Mouse (Mus musculus): ENCODE data around the gene Serpinb7. TPM values are rescaled to one million over a fixed set of nuclear protein-coding genes. Genes with fewer than 3 reads are reported as not detected.

Serpinb7 gene
- total and polyA plus RNA-seq, 3 experiments: 0.17 to 0.20 TPM; not detected in 1

DNA sequence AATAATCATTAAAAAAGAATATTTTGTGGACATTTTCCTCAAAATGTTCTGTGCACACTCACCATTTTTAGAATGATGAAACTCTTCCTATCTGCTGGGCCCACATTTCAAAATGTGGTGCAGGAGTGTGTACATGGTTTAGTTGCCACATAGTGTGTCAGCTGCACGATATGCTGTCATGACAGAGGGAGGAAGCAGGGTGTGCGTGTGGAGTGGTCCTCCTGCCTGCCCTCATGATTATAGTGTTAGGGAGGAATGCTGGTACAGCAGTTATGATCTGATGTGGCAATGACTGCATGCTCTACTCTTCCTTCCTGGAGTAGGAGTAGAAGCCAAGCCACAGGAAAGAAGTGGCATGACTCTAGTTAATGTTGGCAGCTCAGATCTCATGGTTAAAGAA, 97.3 kb downstream of the Serpinb7 start:
- Histone ChIP-seq H3K27me3 (replicated peaks) (no peaks in the 10 kb centered on the region), H3K9ac (ENCODE audit: insufficient read depth, low read depth) (no peak overlapping the region), H3K9me3 (replicated peaks; ENCODE audit: low read length) (no peaks in the 10 kb centered on the region), H3K4me3 (replicated peaks in 1 of 3; ENCODE audit: low read depth in 2 of 3, low read length in 2 of 3, poor library complexity in 1 of 3) (no peak overlapping the region), H3K36me3 (replicated peaks in 1 of 2; ENCODE audit: control insufficient read depth in 1 of 2, insufficient read depth in 1 of 2, low read length in 1 of 2) (no peaks in the 10 kb centered on the region), H3K4me2 (ENCODE audit: insufficient read depth, low read depth, poor library complexity, severe bottlenecking) (no peak overlapping the region), H3K4me1 (ENCODE audit: control insufficient read depth in 1 of 2, insufficient read depth in 2 of 2) (no peaks in the 10 kb centered on the region; a peak in 1 of 4 replicates), H3K79me2 (replicated peaks; ENCODE audit: control insufficient read depth, extremely low read depth, insufficient read depth, poor library complexity, severe bottlenecking) (no peaks in the 10 kb centered on the region), H3K27ac (ENCODE audit: insufficient read depth, low read depth) (no peak overlapping the region)
- in situ Hi-C loops (cut with MboI; ENCODE audit: low pct_ligation_motif_present, low pct_unique_long_range_greater_than_20kb, low sequenced_read_pairs): no loop called here
- dilution Hi-C loops (cut with MboI; ENCODE audit: extremely low pct_ligation_motif_present, extremely low pct_unique_long_range_greater_than_20kb, low sequenced_read_pairs): no loop called here
- DNase-seq (ENCODE audit: extremely low read depth): no peak
- TF ChIP-seq MXI1 (IDR thresholded peaks at IDR 0.05; ENCODE audit: low read depth, low read length) (no peak), KAT2A (IDR thresholded peaks at IDR 0.05; ENCODE audit: insufficient replicate concordance, low read length) (no peak), MAZ (IDR thresholded peaks at IDR 0.05; ENCODE audit: low read depth, low read length) (no peak), BHLHE40 (IDR thresholded peaks at IDR 0.05; ENCODE audit: low read depth, low read length) (no peak), ELF1 (IDR thresholded peaks at IDR 0.05; ENCODE audit: low read depth, low read length) (no peak), POLR2A (IDR thresholded peaks at IDR 0.05; ENCODE audit: low read depth, low read length) (no peak), MAX (IDR thresholded peaks at IDR 0.05; ENCODE audit: low read length) (no peak), SIN3A (IDR thresholded peaks at IDR 0.05; ENCODE audit: low read length) (no peak), E2F4 (IDR thresholded peaks at IDR 0.05; ENCODE audit: insufficient replicate concordance, low read depth, low read length) (no peak), RCOR1 (conservative IDR thresholded peaks at IDR 0.05; ENCODE audit: low read depth, low read length) (no peak), USF1 (IDR thresholded peaks at IDR 0.05; ENCODE audit: low read depth, low read length) (no peak), ZKSCAN1 (IDR thresholded peaks at IDR 0.05; ENCODE audit: borderline replicate concordance, low read depth, low read length) (no peak), JUND (conservative IDR thresholded peaks at IDR 0.05; ENCODE audit: low read depth, low read length) (no peak), IRF4 (IDR thresholded peaks at IDR 0.05; ENCODE audit: low read depth, low read length) (no peak)

GRCm38 (mm10) chr1:107502025-107502424, 102.6 kb downstream of the Serpinb7 start:
- TF ChIP-seq JUN (IDR thresholded peaks at IDR 0.05; ENCODE audit: insufficient read depth, low read depth, low read length): no peak
- TF ChIP-seq ELF1 (IDR thresholded peaks at IDR 0.05; ENCODE audit: low read depth, low read length): no peak
- no peak for TF ChIP-seq ZNF384 (IDR thresholded peaks at IDR 0.05; ENCODE audit: low read depth, low read length)
- no peak for TF ChIP-seq RCOR1 (conservative IDR thresholded peaks at IDR 0.05; ENCODE audit: low read depth, low read length)
- TF ChIP-seq RAD21 (IDR thresholded peaks at IDR 0.05; ENCODE audit: low read depth, low read length): no peak
- no peak for TF ChIP-seq MAFK (IDR thresholded peaks at IDR 0.05; ENCODE audit: insufficient replicate concordance, low read length)
- no peak for TF ChIP-seq SMC3 (IDR thresholded peaks at IDR 0.05; ENCODE audit: low read depth, low read length)
- no peak for TF ChIP-seq POLR2A (IDR thresholded peaks at IDR 0.05; ENCODE audit: low read depth, low read length)
- no peak for TF ChIP-seq MXI1 (IDR thresholded peaks at IDR 0.05; ENCODE audit: low read depth, low read length)
- Histone ChIP-seq H3K4me2 (ENCODE audit: insufficient read depth, low read depth, poor library complexity, severe bottlenecking) (no peak overlapping the region), H3K9ac (ENCODE audit: insufficient read depth, low read depth) (no peak overlapping the region), H3K36me3 (replicated peaks in 1 of 2; ENCODE audit: control insufficient read depth in 1 of 2, insufficient read depth in 1 of 2, low read length in 1 of 2) (no peaks in the 10 kb centered on the region), H3K79me2 (replicated peaks; ENCODE audit: control insufficient read depth, extremely low read depth, insufficient read depth, poor library complexity, severe bottlenecking) (no peaks in the 10 kb centered on the region), H3K27me3 (replicated peaks) (no peaks in the 10 kb centered on the region), H3K27ac (ENCODE audit: insufficient read depth, low read depth) (no peak overlapping the region), H3K4me3 (replicated peaks in 1 of 3; ENCODE audit: low read depth in 2 of 3, low read length in 2 of 3, poor library complexity in 1 of 3) (no peak overlapping the region), H3K9me3 (replicated peaks; ENCODE audit: low read length) (no peaks in the 10 kb centered on the region), H3K4me1 (ENCODE audit: control insufficient read depth in 1 of 2, insufficient read depth in 2 of 2) (peaks cover 2 to 7% of the 10 kb centered on the region in 2 experiments; a peak in 2 of 4 replicates)
- dilution Hi-C loops (cut with MboI; ENCODE audit: extremely low pct_ligation_motif_present, extremely low pct_unique_long_range_greater_than_20kb, low sequenced_read_pairs) (no loop called here), in situ Hi-C loops (cut with MboI; ENCODE audit: low pct_ligation_motif_present, low pct_unique_long_range_greater_than_20kb, low sequenced_read_pairs) (no loop called here)
- no peak for DNase-seq (ENCODE audit: extremely low read depth)

Other genes with a start within 250 kb of the Serpinb7 start
- gene Serpinb3b, start 121.3 kb upstream of the Serpinb7 start, total RNA-seq (2012; rRNA removed): not detected in 2 replicates
- not detected in 2 replicates for gene Serpinb3b, start 121.3 kb upstream of the Serpinb7 start, total RNA-seq (2014; rRNA removed)
- gene Serpinb3b, start 121.3 kb upstream of the Serpinb7 start, polyA plus RNA-seq (2012; ENCODE audit: insufficient read length, low read depth): not detected in 2 replicates
- gene Serpinb3c, start 121.3 kb upstream of the Serpinb7 start, total RNA-seq (2012; rRNA removed): not detected in 2 replicates
- not detected in 2 replicates for gene Serpinb3c, start 121.3 kb upstream of the Serpinb7 start, total RNA-seq (2014; rRNA removed)
- gene Serpinb3c, start 121.3 kb upstream of the Serpinb7 start, polyA plus RNA-seq (2012; ENCODE audit: insufficient read length, low read depth): not detected in 2 replicates
- not detected in 2 replicates for gene Serpinb11, start 38.5 kb upstream of the Serpinb7 start, total RNA-seq (2012; rRNA removed)
- 0.12 TPM in 1 of 2 replicates, not detected in the other for gene Serpinb11, start 38.5 kb upstream of the Serpinb7 start, total RNA-seq (2014; rRNA removed)
- not detected in 2 replicates for gene Serpinb11, start 38.5 kb upstream of the Serpinb7 start, polyA plus RNA-seq (2012; ENCODE audit: insufficient read length, low read depth)
- gene Serpinb2, start 111.8 kb downstream of the Serpinb7 start, total RNA-seq (2012; rRNA removed): not detected in 2 replicates
- not detected in 2 replicates for gene Serpinb2, start 111.8 kb downstream of the Serpinb7 start, total RNA-seq (2014; rRNA removed)
- gene Serpinb2, start 111.8 kb downstream of the Serpinb7 start, polyA plus RNA-seq (2012; ENCODE audit: insufficient read length, low read depth): not detected in 2 replicates
- 15.1 and 34.2 TPM in 2 replicates for gene Serpinb8, start 190.4 kb downstream of the Serpinb7 start, total RNA-seq (2012; rRNA removed)
- gene Serpinb8, start 190.4 kb downstream of the Serpinb7 start, total RNA-seq (2014; rRNA removed): 1.8 and 2.3 TPM in 2 replicates
- 3.7 TPM in 2 replicates for gene Serpinb8, start 190.4 kb downstream of the Serpinb7 start, polyA plus RNA-seq (2012; ENCODE audit: insufficient read length, low read depth)

Measured in CH12.LX (cell line).